Mouse (Mus musculus): ENCODE results near the gene Zg16. TPM values are rescaled to one million over a fixed set of nuclear protein-coding genes. Genes with fewer than 3 reads are reported as not detected.

The Zg16 gene
- polyA plus RNA-seq, 1 experiment from 2014 or later, result not detected

DNA sequence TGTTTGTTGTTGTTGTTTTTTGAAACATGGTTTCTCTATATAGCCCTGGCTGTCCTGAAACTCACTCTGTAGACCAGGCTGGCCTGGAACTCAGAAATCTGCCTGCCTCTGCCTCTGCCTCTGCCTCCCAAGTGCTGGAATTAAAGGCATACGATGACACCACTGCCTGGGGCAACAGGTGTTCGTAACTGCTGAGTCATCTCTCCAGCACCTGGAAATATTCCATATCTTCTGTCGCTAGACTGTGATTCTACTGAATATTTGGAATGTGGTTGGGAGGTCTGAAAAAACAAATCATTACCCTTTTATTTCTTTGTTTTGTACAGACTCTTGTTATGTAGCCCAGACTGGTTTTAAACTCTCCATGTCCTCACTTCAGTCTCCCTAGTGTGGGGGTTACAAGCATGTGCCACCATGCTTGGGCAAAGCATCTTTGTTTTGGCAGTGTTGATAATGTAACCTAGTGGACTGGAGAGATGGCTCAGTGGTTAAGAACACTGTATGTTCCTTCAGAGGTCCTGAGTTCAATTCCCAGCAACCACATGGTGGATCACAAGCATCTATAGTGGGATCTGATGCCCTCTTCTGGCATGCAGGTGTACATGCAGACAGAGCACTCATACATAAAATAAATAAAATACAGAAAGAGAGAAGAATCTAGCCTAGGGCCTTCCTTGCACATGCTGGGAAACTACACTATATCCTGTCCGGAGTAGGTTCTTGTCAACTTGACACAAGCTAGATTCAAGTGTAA lies 82.8 kb downstream of the Zg16 start:
- Histone ChIP-seq H3K27me3 (replicated peaks) (no peaks in the 10 kb centered on the region), H3K36me3 (replicated peaks) (no peaks in the 10 kb centered on the region), H3K4me1 (no peaks in the 10 kb centered on the region), H3K4me2 (no peak overlapping the region), H3K4me3 (no peak overlapping the region), H3K9me3 (no peaks in the 10 kb centered on the region), H3K9ac (no peak overlapping the region), H3K27ac (no peak overlapping the region)
- WGBS, result 93% methylated on average over 4 of the region's 4 CpGs
- ATAC-seq (replicated peaks), result no peak

DNA sequence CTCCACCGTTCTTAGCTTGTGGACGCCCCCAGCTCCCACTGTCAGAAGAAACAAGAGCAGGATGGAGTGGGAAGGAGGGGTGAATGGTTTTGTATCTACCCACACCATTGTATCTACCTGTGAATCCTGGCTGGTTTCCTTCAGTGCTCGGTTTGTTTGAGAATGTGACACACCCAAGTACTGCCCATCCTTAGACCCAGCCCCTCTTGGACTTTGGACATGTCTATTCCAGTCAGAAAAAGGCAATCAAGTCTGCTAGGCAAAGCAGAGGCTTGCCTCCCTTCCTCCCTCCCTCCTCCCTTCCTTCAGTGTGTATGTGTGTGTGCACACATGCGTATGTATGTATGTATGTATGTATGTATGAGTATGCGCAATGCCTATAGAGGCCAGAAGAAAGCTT lies 83.5 kb downstream of the Zg16 start:
- no peaks in the 10 kb centered on the region for H3K4me1 ChIP-seq
- H3K9me3 ChIP-seq, result no peaks in the 10 kb centered on the region
- H3K4me2 ChIP-seq, result no peak overlapping the region
- no peak overlapping the region for H3K9ac ChIP-seq
- WGBS, result 94% methylated on average over 5 of the region's 5 CpGs
- H3K27ac ChIP-seq, result no peak overlapping the region
- H3K36me3 ChIP-seq (replicated peaks), result no peaks in the 10 kb centered on the region
- H3K27me3 ChIP-seq (replicated peaks), result no peaks in the 10 kb centered on the region
- no peak for ATAC-seq (replicated peaks)
- H3K4me3 ChIP-seq, result no peak overlapping the region

Small RNA genes within 50 kb of the gene (microRNA-seq; reads per million reads assigned to microRNA genes)
- gene Gm44343, result not detected

Other genes starting within 250 kb of the Zg16 start
- gene Doc2a, start 239.9 kb downstream of the Zg16 start, polyA plus RNA-seq (2015; fragmentation: Nextera tagmentation; extraction: Ambion mirVana), result 19.8 and 23.8 TPM in 2 replicates
- gene Hirip3, start 225.4 kb downstream of the Zg16 start, polyA plus RNA-seq (2015; fragmentation: Nextera tagmentation; extraction: Ambion mirVana), result 16.7 and 22.8 TPM in 2 replicates
- gene Ino80e, start 225.0 kb downstream of the Zg16 start, polyA plus RNA-seq (2015; fragmentation: Nextera tagmentation; extraction: Ambion mirVana), result 94.4 and 100 TPM in 2 replicates
- gene Taok2, start 202.6 kb downstream of the Zg16 start, polyA plus RNA-seq (2015; fragmentation: Nextera tagmentation; extraction: Ambion mirVana), result 66.8 and 70.9 TPM in 2 replicates
- gene Tmem219, start 164.4 kb downstream of the Zg16 start, polyA plus RNA-seq (2015; fragmentation: Nextera tagmentation; extraction: Ambion mirVana), result 33.2 and 36.1 TPM in 2 replicates
- gene Kctd13, start 158.4 kb downstream of the Zg16 start, polyA plus RNA-seq (2015; fragmentation: Nextera tagmentation; extraction: Ambion mirVana), result 133 and 136 TPM in 2 replicates
- 7.8 and 8.9 TPM in 2 replicates for gene Asphd1, start 137.7 kb downstream of the Zg16 start, polyA plus RNA-seq (2015; fragmentation: Nextera tagmentation; extraction: Ambion mirVana)
- 50.5 and 56.2 TPM in 2 replicates for gene Sez6l2, start 136.8 kb downstream of the Zg16 start, polyA plus RNA-seq (2015; fragmentation: Nextera tagmentation; extraction: Ambion mirVana)
- 136 and 150 TPM in 2 replicates for gene Cdipt, start 111.4 kb downstream of the Zg16 start, polyA plus RNA-seq (2015; fragmentation: Nextera tagmentation; extraction: Ambion mirVana)
- gene Cdiptos, start 111.2 kb downstream of the Zg16 start, polyA plus RNA-seq (2015; fragmentation: Nextera tagmentation; extraction: Ambion mirVana), result 1.1 and 1.5 TPM in 2 replicates
- 4.0 and 4.5 TPM in 2 replicates for gene Mvp, start 72.7 kb downstream of the Zg16 start, polyA plus RNA-seq (2015; fragmentation: Nextera tagmentation; extraction: Ambion mirVana)
- 1.0 TPM in 1 of 2 replicates, not detected in the other for gene Pagr1b, start 70.8 kb downstream of the Zg16 start, polyA plus RNA-seq (2015; fragmentation: Nextera tagmentation; extraction: Ambion mirVana)
- 46.9 and 73.4 TPM in 2 replicates for gene Pagr1a, start 70.0 kb downstream of the Zg16 start, polyA plus RNA-seq (2015; fragmentation: Nextera tagmentation; extraction: Ambion mirVana)
- 44.9 and 52.6 TPM in 2 replicates for gene Gm42742, start 66.2 kb downstream of the Zg16 start, polyA plus RNA-seq (2015; fragmentation: Nextera tagmentation; extraction: Ambion mirVana)
- gene Prrt2, start 66.1 kb downstream of the Zg16 start, polyA plus RNA-seq (2015; fragmentation: Nextera tagmentation; extraction: Ambion mirVana), result 40.7 and 42.3 TPM in 2 replicates
- gene Maz, start 60.3 kb downstream of the Zg16 start, polyA plus RNA-seq (2015; fragmentation: Nextera tagmentation; extraction: Ambion mirVana), result 78.0 and 89.8 TPM in 2 replicates
- gene Kif22, start 44.9 kb downstream of the Zg16 start, polyA plus RNA-seq (2015; fragmentation: Nextera tagmentation; extraction: Ambion mirVana), result 21.4 and 24.8 TPM in 2 replicates
- 1.9 and 2.3 TPM in 2 replicates for gene AI467606, start 4.0 kb upstream of the Zg16 start, polyA plus RNA-seq (2015; fragmentation: Nextera tagmentation; extraction: Ambion mirVana)
- 0.76 and 0.83 TPM in 2 replicates for gene Qprt, start 34.9 kb upstream of the Zg16 start, polyA plus RNA-seq (2015; fragmentation: Nextera tagmentation; extraction: Ambion mirVana)
- gene Spn, start 50.5 kb upstream of the Zg16 start, polyA plus RNA-seq (2015; fragmentation: Nextera tagmentation; extraction: Ambion mirVana), result 0.04 TPM in 1 of 2 replicates, not detected in the other
- 82.1 and 82.6 TPM in 2 replicates for gene Cd2bp2, start 108.7 kb upstream of the Zg16 start, polyA plus RNA-seq (2015; fragmentation: Nextera tagmentation; extraction: Ambion mirVana)
- gene Tbc1d10b, start 121.1 kb upstream of the Zg16 start, polyA plus RNA-seq (2015; fragmentation: Nextera tagmentation; extraction: Ambion mirVana), result 39.6 and 44.8 TPM in 2 replicates
- 3.9 and 5.0 TPM in 2 replicates for gene Mylpf, start 121.6 kb upstream of the Zg16 start, polyA plus RNA-seq (2015; fragmentation: Nextera tagmentation; extraction: Ambion mirVana)
- gene Zfp553, start 145.7 kb upstream of the Zg16 start, polyA plus RNA-seq (2015; fragmentation: Nextera tagmentation; extraction: Ambion mirVana), result 63.7 and 64.1 TPM in 2 replicates
- gene Sept1, start 145.8 kb upstream of the Zg16 start, polyA plus RNA-seq (2015; fragmentation: Nextera tagmentation; extraction: Ambion mirVana), result 17.0 and 18.2 TPM in 2 replicates
- 72.0 and 73.1 TPM in 2 replicates for gene Zfp771, start 156.9 kb upstream of the Zg16 start, polyA plus RNA-seq (2015; fragmentation: Nextera tagmentation; extraction: Ambion mirVana)
- gene Dctpp1, start 173.4 kb upstream of the Zg16 start, polyA plus RNA-seq (2015; fragmentation: Nextera tagmentation; extraction: Ambion mirVana), result 114 and 118 TPM in 2 replicates
- gene Sephs2, start 186.7 kb upstream of the Zg16 start, polyA plus RNA-seq (2015; fragmentation: Nextera tagmentation; extraction: Ambion mirVana), result 59.9 and 62.3 TPM in 2 replicates
- gene Itgal, start 208.9 kb upstream of the Zg16 start, polyA plus RNA-seq (2015; fragmentation: Nextera tagmentation; extraction: Ambion mirVana), result 0.19 and 0.37 TPM in 2 replicates

Data from midbrain, embryonic 15.5 days (tissue).